Mouse (Mus musculus) cortical plate, adult 2 months (tissue): Measurements from ENCODE around the gene Eif3c.

ENCODE experiments used
- CTCF ChIP-seq: fragments of 200-500 bp; IDR thresholded peaks from 2 replicates; pipeline ENCODE4 v1.5.1; 2011; ENCODE audit warnings: mild to moderate bottlenecking, control low read depth, low read length; ENCODE audit not compliant: insufficient read depth; ENCODE audit errors: extremely low read depth
- POLR2A ChIP-seq: fragments of 200-500 bp; IDR thresholded peaks from 2 replicates; pipeline ENCODE4 v1.6.1; 2011; ENCODE audit warnings: mild to moderate bottlenecking, low read length, control low read depth; ENCODE audit not compliant: insufficient read depth; ENCODE audit errors: extremely low read depth

- TF ChIP-seq POLR2A: no peak
- TF ChIP-seq CTCF: no peak
Measured at GRCm38 (mm10) chr7:126518261-126518941, 47.8 kb downstream of the Eif3c start.
